ENCODE assay signal across 8 mouse cellular contexts in the genomic region with DNA sequence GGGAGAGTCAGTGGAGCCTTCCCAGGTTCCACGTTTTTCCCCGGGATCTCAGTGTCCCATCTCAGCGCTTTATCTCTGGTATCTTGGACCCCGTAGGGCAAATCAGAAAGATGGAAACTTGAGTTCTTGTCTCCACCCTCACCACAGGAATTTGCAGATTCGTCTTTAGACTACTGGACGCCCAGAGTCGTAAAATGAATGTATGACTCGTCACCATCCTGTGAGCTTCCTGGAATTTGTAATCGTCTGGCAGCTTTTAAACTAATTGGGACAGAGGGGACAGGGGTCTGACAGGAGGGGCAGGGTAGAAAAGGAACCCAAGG. TPM values are rescaled to one million over a fixed set of nuclear protein-coding genes. Genes with fewer than 3 reads are reported as not detected.
DNase-seq lines count a peak whose midpoint lies in the region; ATAC-seq and TF ChIP-seq lines count a peak whose summit lies in the region.

No protein-coding gene starts in this region.

- DNase-seq in lung, embryonic 14.5 days, result peak; percentile 61
- no peak for DNase-seq in lung, postnatal 25 days (ENCODE audit: low spot score)
- DNase-seq in c-Kit-positive CD71-positive TER-119-positive erythroid progenitor cells, embryonic 14.5 days (ENCODE audit: low spot score), result peak; percentile 58
- peak; percentile 64 for DNase-seq in induced T-regulatory cell, adult 2 months (ENCODE audit: low read depth)
- DNase-seq in adrenal gland, adult 2 months, result no peak
- DNase-seq in kidney, postnatal 14 days, result no peak

- peak overlapping the region; percentile 77 for H3K27ac ChIP-seq in lung, embryonic 14.5 days (ENCODE audit: low read depth)
- no peak overlapping the region for H3K27ac ChIP-seq in neural tube, embryonic 13.5 days (replicated peaks)

- peak overlapping the region; percentile 91 for H3K4me3 ChIP-seq in lung, embryonic 14.5 days (ENCODE audit: low read depth, low read length)
- peak overlapping the region; percentile 85 for H3K4me3 ChIP-seq in neural tube, embryonic 13.5 days

- peak; percentile 13; the same call in 1 of the 2 replicates for ATAC-seq in lung, embryonic 14.5 days (ENCODE audit: insufficient read depth)
- ATAC-seq in neural tube, embryonic 13.5 days (ENCODE audit: low read depth), result no peak; the same call in 1 of the 2 replicates
- no peak for ATAC-seq in CD4-positive, CD25-positive, alpha-beta regulatory T cell, adult 4 months

- no peaks in the 10 kb centered on the region for H3K9me3 ChIP-seq in lung, embryonic 14.5 days (ENCODE audit: low read depth, low read length)
- H3K9me3 ChIP-seq in neural tube, embryonic 13.5 days, result no peaks in the 10 kb centered on the region

- no peak for TF ChIP-seq CTCF in lung, embryonic 14.5 days (IDR thresholded peaks at IDR 0.05; ENCODE audit: low read depth)

- no peaks in the 10 kb centered on the region for H3K27me3 ChIP-seq in lung, embryonic 14.5 days (ENCODE audit: insufficient read depth, low read length)
- H3K27me3 ChIP-seq in neural tube, embryonic 13.5 days, result peaks cover 15% of the 10 kb centered on the region

- peak overlapping the region; percentile 86 for H3K4me2 ChIP-seq in lung, embryonic 14.5 days
- H3K4me2 ChIP-seq in neural tube, embryonic 13.5 days, result peak overlapping the region; percentile 74

- H3K36me3 ChIP-seq in lung, embryonic 14.5 days (ENCODE audit: insufficient read depth), result peaks cover 28% of the 10 kb centered on the region
- 0 out of 2 replicates have a peak, but pooled peaks cover under 1% of the 10 kb centered on the region for H3K36me3 ChIP-seq in neural tube, embryonic 13.5 days

- no peaks in the 10 kb centered on the region for H3K4me1 ChIP-seq in lung, embryonic 14.5 days (ENCODE audit: insufficient read depth)
- peaks cover 35% of the 10 kb centered on the region for H3K4me1 ChIP-seq in neural tube, embryonic 13.5 days (replicated peaks)

- 1% methylated on average over 9 of the region's 9 CpGs for WGBS in lung, embryonic 14.5 days
- WGBS in neural tube, embryonic 13.5 days, result 0% methylated on average over 9 of the region's 9 CpGs

- H3K9ac ChIP-seq in lung, embryonic 14.5 days, result peak overlapping the region; percentile 84
- peak overlapping the region; percentile 38; the same call in 1 of the 2 replicates for H3K9ac ChIP-seq in neural tube, embryonic 13.5 days

RNA-seq across cellular contexts. Expression of a gene that starts 0.6 kb away (rescaled TPM):
- polyA plus RNA-seq in lung, embryonic 14.5 days (2014; fragmentation: Nextera tagmentation; extraction: Ambion mirVana), result 219 and 221 TPM in 2 replicates
- 52.2 and 62.1 TPM in 2 replicates for polyA plus RNA-seq in neural tube, embryonic 13.5 days (2015; fragmentation: Nextera tagmentation; extraction: Ambion mirVana)
- 10 to 100 TPM; 49.7 to 81.3 TPM for polyA plus RNA-seq in CD4-positive, CD25-positive, alpha-beta regulatory T cell, adult 4 months (2017; shearing (Covaris generic))
- total RNA-seq in adrenal gland, adult 2 months (2021), result 1 to 10 TPM; 7.7 to 9.1 TPM
- polyA plus RNA-seq in adrenal gland, adult 2 months (2012; rRNA removed), result 2.8 and 6.0 TPM in 2 replicates

RNA-seq across cellular contexts. Expression of a gene that starts 25.8 kb away (rescaled TPM):
- 1.3 and 2.4 TPM in 2 replicates for polyA plus RNA-seq in lung, embryonic 14.5 days (2014; fragmentation: Nextera tagmentation; extraction: Ambion mirVana)
- polyA plus RNA-seq in neural tube, embryonic 13.5 days (2015; fragmentation: Nextera tagmentation; extraction: Ambion mirVana), result 1.8 and 2.1 TPM in 2 replicates
- polyA plus RNA-seq in CD4-positive, CD25-positive, alpha-beta regulatory T cell, adult 4 months (2017; shearing (Covaris generic)), result not detected
- total RNA-seq in adrenal gland, adult 2 months (2021), result 1 to 10 TPM; 2.4 to 4.5 TPM
- polyA plus RNA-seq in adrenal gland, adult 2 months (2012; rRNA removed), result 5.6 and 6.0 TPM in 2 replicates

RNA-seq across cellular contexts. Expression of a gene that starts 56.4 kb away (rescaled TPM):
- polyA plus RNA-seq in lung, embryonic 14.5 days (2014; fragmentation: Nextera tagmentation; extraction: Ambion mirVana), result 12.3 and 13.4 TPM in 2 replicates
- polyA plus RNA-seq in neural tube, embryonic 13.5 days (2015; fragmentation: Nextera tagmentation; extraction: Ambion mirVana), result 14.9 and 16.9 TPM in 2 replicates
- polyA plus RNA-seq in CD4-positive, CD25-positive, alpha-beta regulatory T cell, adult 4 months (2017; shearing (Covaris generic)), result 1 to 10 TPM; 2.2 to 3.1 TPM
- total RNA-seq in adrenal gland, adult 2 months (2021), result 10 to 100 TPM; 10.4 to 13.5 TPM
- polyA plus RNA-seq in adrenal gland, adult 2 months (2012; rRNA removed), result 8.3 and 9.1 TPM in 2 replicates

Comparison
In these comparisons a context has a peak if more than half of its experiments do, and no peak if none do; other contexts are left out.
1. DNase-seq: peak in lung, embryonic 14.5 days (single experiment), c-Kit-positive CD71-positive TER-119-positive erythroid progenitor cells, embryonic 14.5 days (single experiment) and induced T-regulatory cell, adult 2 months (single experiment); none in lung, postnatal 25 days (single experiment), adrenal gland, adult 2 months (single experiment) and kidney, postnatal 14 days (single experiment).